Mouse (Mus musculus): ENCODE data around the gene Ptprt. TPM values are rescaled to one million over a fixed set of nuclear protein-coding genes. Genes with fewer than 3 reads are reported as not detected.

Gene Ptprt
- total and polyA plus RNA-seq, 3 experiments = 0.76 TPM; not detected in 2

GRCm38 (mm10) chr2:162528911-162529310 lies 132.0 kb downstream of the Ptprt start:
- in situ Hi-C loops (cut with MboI; ENCODE audit: low pct_ligation_motif_present, low pct_unique_long_range_greater_than_20kb, low sequenced_read_pairs) = no loop called here
- dilution Hi-C loops (cut with MboI; ENCODE audit: extremely low pct_ligation_motif_present, extremely low pct_unique_long_range_greater_than_20kb, low sequenced_read_pairs) = no loop called here
- no peaks in the 10 kb centered on the region for H3K4me1 ChIP-seq (ENCODE audit: control insufficient read depth in 1 of 2, insufficient read depth in 2 of 2)

DNA sequence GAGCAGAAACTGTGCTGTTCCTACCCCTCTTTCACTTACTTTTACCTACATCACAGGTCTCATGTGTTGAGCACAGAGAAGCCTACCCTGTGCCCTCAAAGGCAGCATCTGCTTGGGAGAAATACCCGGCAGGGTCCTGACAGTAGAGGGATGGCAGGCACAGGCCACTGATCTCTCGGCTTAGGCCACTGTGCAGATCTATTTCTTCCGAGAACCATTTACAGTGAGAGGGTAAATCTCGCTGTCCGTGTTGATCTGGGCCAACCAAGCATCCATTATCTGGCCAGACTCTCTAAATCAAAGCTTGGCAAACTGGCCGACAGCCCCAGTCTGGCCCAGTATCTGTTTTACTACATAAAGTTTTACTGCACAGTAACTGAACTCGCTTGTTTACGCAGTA lies 145.0 kb downstream of the Ptprt start:
- Histone ChIP-seq H3K4me3 (replicated peaks in 1 of 3; ENCODE audit: low read depth in 2 of 3, low read length in 2 of 3, poor library complexity in 1 of 3) (no peak overlapping the region), H3K9ac (ENCODE audit: insufficient read depth, low read depth) (no peak overlapping the region), H3K9me3 (replicated peaks; ENCODE audit: low read length) (peaks cover 73% of the 10 kb centered on the region), H3K79me2 (replicated peaks; ENCODE audit: control insufficient read depth, extremely low read depth, insufficient read depth, poor library complexity, severe bottlenecking) (no peaks in the 10 kb centered on the region), H3K4me1 (ENCODE audit: control insufficient read depth in 1 of 2, insufficient read depth in 2 of 2) (no peaks in the 10 kb centered on the region), H3K27me3 (replicated peaks) (no peaks in the 10 kb centered on the region), H3K27ac (ENCODE audit: insufficient read depth, low read depth) (no peak overlapping the region), H3K4me2 (ENCODE audit: insufficient read depth, low read depth, poor library complexity, severe bottlenecking) (no peak overlapping the region), H3K36me3 (replicated peaks in 1 of 2; ENCODE audit: control insufficient read depth in 1 of 2, insufficient read depth in 1 of 2, low read length in 1 of 2) (no peaks in the 10 kb centered on the region)
- dilution Hi-C loops (cut with MboI; ENCODE audit: extremely low pct_ligation_motif_present, extremely low pct_unique_long_range_greater_than_20kb, low sequenced_read_pairs) = no loop called here
- in situ Hi-C loops (cut with MboI; ENCODE audit: low pct_ligation_motif_present, low pct_unique_long_range_greater_than_20kb, low sequenced_read_pairs) = no loop called here
- no peak for DNase-seq (ENCODE audit: extremely low read depth)
- TF ChIP-seq ZC3H11A (IDR thresholded peaks at IDR 0.05; ENCODE audit: low read depth, low read length) (no peak), TBP (conservative IDR thresholded peaks at IDR 0.05; ENCODE audit: low read depth, low read length) (no peak)

More at GRCm38 (mm10) chr2:162528911-162529310, 132.0 kb downstream of the Ptprt start:
- H3K79me2 ChIP-seq (replicated peaks; ENCODE audit: control insufficient read depth, extremely low read depth, insufficient read depth, poor library complexity, severe bottlenecking) = no peaks in the 10 kb centered on the region
- H3K36me3 ChIP-seq (replicated peaks in 1 of 2; ENCODE audit: control insufficient read depth in 1 of 2, insufficient read depth in 1 of 2, low read length in 1 of 2) = no peaks in the 10 kb centered on the region
- no peak for DNase-seq (ENCODE audit: extremely low read depth)
- no peak overlapping the region for H3K9ac ChIP-seq (ENCODE audit: insufficient read depth, low read depth)
- TF ChIP-seq ZC3H11A (IDR thresholded peaks at IDR 0.05; ENCODE audit: low read depth, low read length) (no peak), EP300 (IDR thresholded peaks at IDR 0.05; ENCODE audit: low read length) (no peak), NRF1 (IDR thresholded peaks at IDR 0.05; ENCODE audit: low read depth, low read length) (no peak), ZKSCAN1 (IDR thresholded peaks at IDR 0.05; ENCODE audit: borderline replicate concordance, low read depth, low read length) (no peak)
- peaks cover 64% of the 10 kb centered on the region for H3K9me3 ChIP-seq (replicated peaks; ENCODE audit: low read length)
- H3K27me3 ChIP-seq (replicated peaks) = no peaks in the 10 kb centered on the region
- no peak overlapping the region for H3K4me3 ChIP-seq (replicated peaks in 1 of 3; ENCODE audit: low read depth in 2 of 3, low read length in 2 of 3, poor library complexity in 1 of 3)
- H3K27ac ChIP-seq (ENCODE audit: insufficient read depth, low read depth) = no peak overlapping the region
- no peak overlapping the region for H3K4me2 ChIP-seq (ENCODE audit: insufficient read depth, low read depth, poor library complexity, severe bottlenecking)

GRCm38 (mm10) chr2:162513072-162513471 lies 147.9 kb downstream of the Ptprt start:
- no peak for DNase-seq (ENCODE audit: extremely low read depth)
- Histone ChIP-seq H3K4me2 (ENCODE audit: insufficient read depth, low read depth, poor library complexity, severe bottlenecking) (no peak overlapping the region), H3K4me3 (replicated peaks in 1 of 3; ENCODE audit: low read depth in 2 of 3, low read length in 2 of 3, poor library complexity in 1 of 3) (no peak overlapping the region), H3K9me3 (replicated peaks; ENCODE audit: low read length) (peaks cover 70% of the 10 kb centered on the region), H3K36me3 (replicated peaks in 1 of 2; ENCODE audit: control insufficient read depth in 1 of 2, insufficient read depth in 1 of 2, low read length in 1 of 2) (no peaks in the 10 kb centered on the region), H3K27ac (ENCODE audit: insufficient read depth, low read depth) (no peak overlapping the region), H3K27me3 (replicated peaks) (no peaks in the 10 kb centered on the region), H3K4me1 (ENCODE audit: control insufficient read depth in 1 of 2, insufficient read depth in 2 of 2) (no peaks in the 10 kb centered on the region), H3K79me2 (replicated peaks; ENCODE audit: control insufficient read depth, extremely low read depth, insufficient read depth, poor library complexity, severe bottlenecking) (no peaks in the 10 kb centered on the region), H3K9ac (ENCODE audit: insufficient read depth, low read depth) (no peak overlapping the region)
- dilution Hi-C loops (cut with MboI; ENCODE audit: extremely low pct_ligation_motif_present, extremely low pct_unique_long_range_greater_than_20kb, low sequenced_read_pairs) (no loop called here), in situ Hi-C loops (cut with MboI; ENCODE audit: low pct_ligation_motif_present, low pct_unique_long_range_greater_than_20kb, low sequenced_read_pairs) (no loop called here)
- no peak for TF ChIP-seq ETS1 (conservative IDR thresholded peaks at IDR 0.05; ENCODE audit: low read depth, low read length)
- no peak for TF ChIP-seq POLR2A (IDR thresholded peaks at IDR 0.05; ENCODE audit: low read depth, low read length)
- no peak for TF ChIP-seq MXI1 (IDR thresholded peaks at IDR 0.05; ENCODE audit: low read depth, low read length)
- no peak for TF ChIP-seq IRF4 (IDR thresholded peaks at IDR 0.05; ENCODE audit: low read depth, low read length)
- no peak for TF ChIP-seq RCOR1 (conservative IDR thresholded peaks at IDR 0.05; ENCODE audit: low read depth, low read length)
- TF ChIP-seq JUND (conservative IDR thresholded peaks at IDR 0.05; ENCODE audit: low read depth, low read length) = no peak
- no peak for TF ChIP-seq MAZ (IDR thresholded peaks at IDR 0.05; ENCODE audit: low read depth, low read length)
- no peak for TF ChIP-seq EP300 (IDR thresholded peaks at IDR 0.05; ENCODE audit: low read length)
- no peak for TF ChIP-seq MAX (IDR thresholded peaks at IDR 0.05; ENCODE audit: low read length)
- TF ChIP-seq ZMIZ1 (IDR thresholded peaks at IDR 0.05; ENCODE audit: low read depth, low read length) = no peak
- no peak for TF ChIP-seq E2F4 (IDR thresholded peaks at IDR 0.05; ENCODE audit: insufficient replicate concordance, low read depth, low read length)

Data from CH12.LX (cell line).